12 mouse cellular contexts compared by ENCODE assay signal in genomic region chr1:171418660-171419059, GRCm38 (mm10). TPM values are rescaled to one million over a fixed set of nuclear protein-coding genes. Genes with fewer than 3 reads are reported as not detected.
DNase-seq lines count a peak whose midpoint lies in the region; ATAC-seq and TF ChIP-seq lines count a peak whose summit lies in the region.
"Had no signal": no experiment of that assay in that cellular context is flagged by ENCODE, and none has a peak within 500 bp of the region (broad histone marks: within the 10 kb centered on the region; RNA-seq: fewer than 3 reads in every experiment).

Gene Tstd1, plus strand, starts transcription at chr1:171418872.

- DNase-seq in embryonic facial prominence, embryonic 10.5 days (ENCODE audit: low spot score): no peak
- DNase-seq in lung, postnatal 0 days (ENCODE audit: low spot score): no peak
- peak; percentile 80 for DNase-seq in kidney, postnatal 14 days
- no peak for DNase-seq in cerebellum, adult 9-10 months
- DNase-seq: gastrocnemius, adult 2 months; layer of hippocampus, adult 9-11 months; retina, postnatal 1 day had no signal

- TF ChIP-seq CTCF in lung, postnatal 0 days (IDR thresholded peaks at IDR 0.05): no peak

- H3K9ac ChIP-seq in embryonic facial prominence, embryonic 12.5 days: no peak within 1 kb of the TSS
- H3K9ac ChIP-seq in lung, embryonic 15.5 days: no peak within 1 kb of the TSS
- H3K9ac ChIP-seq in lung, postnatal 0 days (replicated peaks; ENCODE audit: low read depth): no peak within 1 kb of the TSS
- H3K9ac ChIP-seq in stomach, embryonic 15.5 days: no peak within 1 kb of the TSS
- H3K9ac ChIP-seq: limb, embryonic 15.5 days had no signal

- TF ChIP-seq EP300 in lung, postnatal 0 days (IDR thresholded peaks at IDR 0.05): no peak

- no peaks in the 10 kb centered on the region for H3K9me3 ChIP-seq in embryonic facial prominence, embryonic 12.5 days
- no peaks in the 10 kb centered on the region for H3K9me3 ChIP-seq in embryonic facial prominence, embryonic 10.5 days
- no peaks in the 10 kb centered on the region for H3K9me3 ChIP-seq in lung, embryonic 15.5 days
- H3K9me3 ChIP-seq in lung, postnatal 0 days (ENCODE audit: low read length): no peaks in the 10 kb centered on the region
- no peaks in the 10 kb centered on the region for H3K9me3 ChIP-seq in stomach, embryonic 15.5 days
- H3K9me3 ChIP-seq: limb, embryonic 15.5 days had no signal

- WGBS in embryonic facial prominence, embryonic 12.5 days: 86% methylated on average over 5 of the region's 5 CpGs
- WGBS in embryonic facial prominence, embryonic 10.5 days: 87% methylated on average over 5 of the region's 5 CpGs
- 64% methylated on average over 5 of the region's 5 CpGs for WGBS in lung, embryonic 15.5 days
- 65% methylated on average over 5 of the region's 5 CpGs for WGBS in lung, postnatal 0 days
- 77% methylated on average over 5 of the region's 5 CpGs for WGBS in stomach, embryonic 15.5 days

- H3K27ac ChIP-seq in embryonic facial prominence, embryonic 12.5 days: peak within 1 kb of the TSS; percentile 12; the same call in 1 of the 2 replicates
- H3K27ac ChIP-seq in embryonic facial prominence, embryonic 10.5 days (replicated peaks): no peak within 1 kb of the TSS
- H3K27ac ChIP-seq in lung, embryonic 15.5 days: peak within 1 kb of the TSS; percentile 77
- no peak within 1 kb of the TSS for H3K27ac ChIP-seq in lung, postnatal 0 days (ENCODE audit: low read length)
- peak within 1 kb of the TSS; percentile 41; the same call in 1 of the 2 replicates for H3K27ac ChIP-seq in stomach, embryonic 15.5 days
- H3K27ac ChIP-seq: gastrocnemius, adult 2 months; limb, embryonic 15.5 days had no signal

- no peaks in the 10 kb centered on the region for H3K4me1 ChIP-seq in embryonic facial prominence, embryonic 12.5 days
- peaks cover 8% of the 10 kb centered on the region for H3K4me1 ChIP-seq in embryonic facial prominence, embryonic 10.5 days
- peaks cover 18% of the 10 kb centered on the region for H3K4me1 ChIP-seq in lung, embryonic 15.5 days
- no peaks in the 10 kb centered on the region for H3K4me1 ChIP-seq in lung, postnatal 0 days (ENCODE audit: insufficient read depth, low read depth, low read length)
- no peaks in the 10 kb centered on the region; the same call in 1 of the 2 replicates for H3K4me1 ChIP-seq in stomach, embryonic 15.5 days

- no peaks in the 10 kb centered on the region for H3K27me3 ChIP-seq in embryonic facial prominence, embryonic 12.5 days
- no peaks in the 10 kb centered on the region for H3K27me3 ChIP-seq in embryonic facial prominence, embryonic 10.5 days (replicated peaks; ENCODE audit: low read depth, poor library complexity, severe bottlenecking)
- H3K27me3 ChIP-seq in lung, embryonic 15.5 days: no peaks in the 10 kb centered on the region
- H3K27me3 ChIP-seq in lung, postnatal 0 days (replicated peaks; ENCODE audit: insufficient read depth, low read length): no peaks in the 10 kb centered on the region
- no peaks in the 10 kb centered on the region for H3K27me3 ChIP-seq in stomach, embryonic 15.5 days (replicated peaks)
- H3K27me3 ChIP-seq: limb, embryonic 15.5 days had no signal

- no peak for ATAC-seq in embryonic facial prominence, embryonic 12.5 days (ENCODE audit: insufficient number of reproducible peaks, insufficient read depth, low FRiP score, low TSS enrichment)
- ATAC-seq in lung, embryonic 15.5 days (ENCODE audit: borderline replicate concordance, extremely low read depth, low FRiP score, low TSS enrichment): no peak
- no peak for ATAC-seq in lung, postnatal 0 days
- ATAC-seq in stomach, embryonic 15.5 days (ENCODE audit: insufficient read depth, low FRiP score, low read depth): no peak
- no peak for ATAC-seq in erythroid progenitor cell, adult 5-6 weeks (replicated peaks; ENCODE audit: low FRiP score, poor library complexity, severe bottlenecking)

- no peak within 1 kb of the TSS for H3K4me3 ChIP-seq in embryonic facial prominence, embryonic 12.5 days
- no peak within 1 kb of the TSS for H3K4me3 ChIP-seq in embryonic facial prominence, embryonic 10.5 days
- H3K4me3 ChIP-seq in lung, embryonic 15.5 days: no peak within 1 kb of the TSS
- no peak within 1 kb of the TSS for H3K4me3 ChIP-seq in lung, postnatal 0 days (ENCODE audit: low read depth, low read length)
- no peak within 1 kb of the TSS for H3K4me3 ChIP-seq in stomach, embryonic 15.5 days (replicated peaks)
- H3K4me3 ChIP-seq: gastrocnemius, adult 2 months; limb, embryonic 15.5 days had no signal

- peaks cover 55% of the 10 kb centered on the region for H3K36me3 ChIP-seq in embryonic facial prominence, embryonic 12.5 days
- peaks cover 75% of the 10 kb centered on the region for H3K36me3 ChIP-seq in embryonic facial prominence, embryonic 10.5 days (replicated peaks)
- H3K36me3 ChIP-seq in lung, embryonic 15.5 days: peaks cover 49% of the 10 kb centered on the region
- H3K36me3 ChIP-seq in lung, postnatal 0 days (ENCODE audit: insufficient read depth, low read length): no peaks in the 10 kb centered on the region; the same call in 1 of the 2 replicates
- peaks cover 31% of the 10 kb centered on the region for H3K36me3 ChIP-seq in stomach, embryonic 15.5 days

- H3K4me2 ChIP-seq in embryonic facial prominence, embryonic 12.5 days (replicated peaks): no peak within 1 kb of the TSS
- H3K4me2 ChIP-seq in lung, embryonic 15.5 days: no peak within 1 kb of the TSS
- H3K4me2 ChIP-seq in lung, postnatal 0 days (replicated peaks; ENCODE audit: low read depth, low read length): no peak within 1 kb of the TSS
- H3K4me2 ChIP-seq in stomach, embryonic 15.5 days: no peak within 1 kb of the TSS
- H3K4me2 ChIP-seq: limb, embryonic 15.5 days had no signal

RNA-seq across cellular contexts. Expression of gene Tstd1, which starts in this region (rescaled TPM):
- polyA plus RNA-seq in embryonic facial prominence, embryonic 12.5 days (2016; fragmentation: Nextera tagmentation; extraction: Ambion mirVana): 5.8 and 7.6 TPM in 2 replicates
- polyA plus RNA-seq in embryonic facial prominence, embryonic 10.5 days (2016; fragmentation: Nextera tagmentation; extraction: Ambion mirVana): 6.0 and 9.0 TPM in 2 replicates
- 6.4 and 7.5 TPM in 2 replicates for polyA plus RNA-seq in lung, embryonic 15.5 days (2015; fragmentation: Nextera tagmentation; extraction: Ambion mirVana)
- polyA plus RNA-seq in lung, postnatal 0 days (2015; fragmentation: Nextera tagmentation; extraction: Ambion mirVana): 7.1 and 7.8 TPM in 2 replicates
- 5.3 and 5.9 TPM in 2 replicates for polyA plus RNA-seq in stomach, embryonic 15.5 days (2015; fragmentation: Nextera tagmentation; extraction: Ambion mirVana)
- not detected in 2 replicates for total RNA-seq in erythroid progenitor cell, adult 5-6 weeks (2015; ENCODE audit: low replicate concordance)
- total RNA-seq in erythroid progenitor cell, adult 5-6 weeks (2017; ENCODE audit: low replicate concordance): 0.90 TPM in 1 of 2 replicates, not detected in the other

Comparison
In these comparisons a context has a peak if more than half of its experiments do, and no peak if none do; other contexts are left out.
1. H3K27ac ChIP-seq: peak in embryonic facial prominence, embryonic 12.5 days (single experiment), lung, embryonic 15.5 days (single experiment) and stomach, embryonic 15.5 days (single experiment); none in embryonic facial prominence, embryonic 10.5 days (single experiment) and lung, postnatal 0 days (single experiment).